Mouse (Mus musculus) heart, adult 2 months (tissue): ENCODE results near the gene Tbc1d22a. TPM values are rescaled to one million over a fixed set of nuclear protein-coding genes. Genes with fewer than 3 reads are reported as not detected.

Source experiments
- DNase-seq, 2 experiments: peaks; one replicate each; pipeline ENCODE4 v3.0.0; 2021
- H3K27ac ChIP-seq: fragments of 200-600 bp; 2 replicates; pipeline ENCODE4 v1.8.1; 2022
- H3K27me3 ChIP-seq: fragments of 200-500 bp; 2 replicates; pipeline ENCODE4 v1.6.1; 2012; ENCODE audit warnings: mild to moderate bottlenecking, low read length, inconsistent platforms, mixed read lengths; ENCODE audit not compliant: control insufficient read depth, insufficient read depth
- H3K36me3 ChIP-seq: fragments of 200-500 bp; 2 replicates; pipeline ENCODE4 v1.6.1; 2012; ENCODE audit warnings: low read length, inconsistent platforms; ENCODE audit not compliant: control insufficient read depth, insufficient read depth
- H3K4me1 ChIP-seq: fragments of 200-500 bp; 2 replicates; pipeline ENCODE4 v1.6.1; 2011; ENCODE audit warnings: low read length; ENCODE audit not compliant: control insufficient read depth, insufficient read depth
- H3K4me3 ChIP-seq: fragments of 200-600 bp; 2 replicates; pipeline ENCODE4 v1.8.1; 2022
- H3K79me2 ChIP-seq: fragments of 200-500 bp; replicated peaks from 2 replicates; pipeline ENCODE4 v1.6.1; 2012; ENCODE audit warnings: mild to moderate bottlenecking, inconsistent platforms, low read length, moderate library complexity, mixed read lengths; ENCODE audit not compliant: control insufficient read depth, insufficient read depth
- H3K9ac ChIP-seq: fragments of 200-500 bp; 2 replicates; pipeline ENCODE4 v1.6.1; 2012; ENCODE audit warnings: low read depth, mild to moderate bottlenecking, control low read depth, inconsistent platforms, low read length, mixed read lengths
- CTCF ChIP-seq: fragments of 200-600 bp; IDR thresholded peaks from 2 replicates; pipeline ENCODE4 v1.8.1; 2022; ENCODE audit warnings: antibody characterized with exemption, mild to moderate bottlenecking, moderate library complexity
- EP300 ChIP-seq: fragments of 200-500 bp; IDR thresholded peaks from 2 replicates; pipeline ENCODE4 v1.6.1; 2011; ENCODE audit warnings: low read depth, low read length, control low read depth; ENCODE audit not compliant: insufficient read depth
- POLR2A ChIP-seq: fragments of 200-500 bp; IDR thresholded peaks from 2 replicates; pipeline ENCODE4 v1.6.1; 2011; ENCODE audit warnings: mild to moderate bottlenecking, low read depth, low read length, control low read depth; ENCODE audit not compliant: insufficient read depth
- WGBS: fragments of 180-500 bp; shearing (Covaris S2); methylation state at CpG from one replicate; pipeline ENCODE4 v1.1.7; 2018; 5-methylcytosine and 5-hydroxymethylcytosine counted together
- intact Hi-C: fragments of 180-260 bp; cut with DNase I; formaldehyde crosslinking; loops from one replicate; pipeline ENCODE4 v1.15.1; 2025
- polyA plus RNA-seq: library from polyadenylated mRNA; depleted of rRNA; stranded (reverse); fragments of >200 nt; gene quantifications from 2 replicates; pipeline ENCODE4 v1.2.3, GENCODE M21; 2012; rRNA removed
- total RNA-seq, 2 experiments: library from RNA; stranded (reverse); gene quantifications; 2 replicates each; pipeline ENCODE4 v1.2.3; 2021

The Tbc1d22a gene
- total and polyA plus RNA-seq, 3 experiments: 21.8 to 25.6 (median 23.2) TPM

DNA sequence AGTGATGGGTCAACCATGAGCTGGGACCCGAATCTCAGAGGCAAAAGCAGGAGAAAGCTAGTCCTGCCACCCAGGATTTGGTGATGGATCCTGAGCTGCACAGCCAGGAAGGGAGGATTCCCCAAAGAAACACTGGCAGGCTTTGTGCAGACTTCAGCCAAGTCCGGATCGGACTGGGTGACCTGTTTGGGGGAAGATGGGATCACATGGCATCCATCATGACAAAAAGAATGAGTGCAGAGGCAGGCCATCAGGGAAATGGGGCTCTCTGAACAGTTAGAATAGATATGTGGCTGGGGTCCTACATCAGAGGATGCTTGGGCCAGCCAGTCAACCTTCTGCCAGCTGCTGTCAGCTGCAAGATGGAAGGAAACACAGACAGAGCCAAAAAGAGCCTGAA lies 328.1 kb downstream of the Tbc1d22a start:
- intact Hi-C loops: no loop called here
- DNase-seq: no peak
- no peak for TF ChIP-seq CTCF
- no peak for TF ChIP-seq EP300
- no peak for TF ChIP-seq POLR2A

GRCm38 (mm10) chr15:86544122-86544795 lies 330.0 kb downstream of the Tbc1d22a start:
- H3K27ac ChIP-seq: no peak overlapping the region
- no peaks in the 10 kb centered on the region for H3K36me3 ChIP-seq
- H3K9ac ChIP-seq: no peak overlapping the region
- DNase-seq: no peak
- H3K4me1 ChIP-seq: no peaks in the 10 kb centered on the region
- intact Hi-C loops: no loop called here
- no peak overlapping the region for H3K4me3 ChIP-seq
- WGBS: 90% methylated on average over 1 of the region's 1 CpGs
- H3K27me3 ChIP-seq: no peaks in the 10 kb centered on the region
- no peak for TF ChIP-seq CTCF
- TF ChIP-seq EP300: no peak
- TF ChIP-seq POLR2A: no peak
- H3K79me2 ChIP-seq: no peaks in the 10 kb centered on the region

More for the DNA sequence above, 328.1 kb downstream of the Tbc1d22a start:
- H3K79me2 ChIP-seq: no peaks in the 10 kb centered on the region
- WGBS: 51% methylated on average over 3 of the region's 3 CpGs
- no peak overlapping the region for H3K27ac ChIP-seq
- H3K9ac ChIP-seq: no peak overlapping the region
- no peak overlapping the region for H3K4me3 ChIP-seq
- no peaks in the 10 kb centered on the region for H3K4me1 ChIP-seq
- H3K27me3 ChIP-seq: no peaks in the 10 kb centered on the region
- no peaks in the 10 kb centered on the region for H3K36me3 ChIP-seq

Other genes with a start within 250 kb of the Tbc1d22a start
- gene Celsr1, start 180.7 kb upstream of the Tbc1d22a start, total RNA-seq: 1 to 10 TPM; 4.5 to 5.0 TPM
- 4.3 and 5.2 TPM in 2 replicates for gene Celsr1, start 180.7 kb upstream of the Tbc1d22a start, polyA plus RNA-seq
- 10 to 100 TPM; 27.6 to 31.5 TPM for gene Gramd4, start 156.8 kb upstream of the Tbc1d22a start, total RNA-seq
- gene Gramd4, start 156.8 kb upstream of the Tbc1d22a start, polyA plus RNA-seq: 25.3 and 39.8 TPM in 2 replicates
- gene Cerk, start 28.3 kb upstream of the Tbc1d22a start, total RNA-seq: 10 to 100 TPM; 30.4 to 33.5 TPM
- gene Cerk, start 28.3 kb upstream of the Tbc1d22a start, polyA plus RNA-seq: 26.0 and 38.0 TPM in 2 replicates